Mouse (Mus musculus): ENCODE data around the gene Pde3a. TPM values are rescaled to one million over a fixed set of nuclear protein-coding genes. Genes with fewer than 3 reads are reported as not detected.

Gene Pde3a
- polyA plus RNA-seq, 1 experiment from 2014 or later, result 4.0 TPM

- Histone ChIP-seq H3K4me2 (replicated peaks; ENCODE audit: low read depth) (no peak overlapping the region), H3K4me3 (ENCODE audit: low read depth, low read length) (no peak overlapping the region), H3K36me3 (ENCODE audit: control insufficient read depth, insufficient read depth, low read length) (no peaks in the 10 kb centered on the region), H3K9me3 (ENCODE audit: control insufficient read depth, low read length) (no peaks in the 10 kb centered on the region), H3K4me1 (replicated peaks; ENCODE audit: control insufficient read depth, insufficient read depth) (no peaks in the 10 kb centered on the region), H3K27ac (replicated peaks) (no peak overlapping the region), H3K9ac (ENCODE audit: low read length) (no peak overlapping the region), H3K27me3 (ENCODE audit: control insufficient read depth, insufficient read depth, low read length) (no peaks in the 10 kb centered on the region)
- WGBS, result 100% methylated on average over 1 of the region's 1 CpGs
- TF ChIP-seq EP300 (optimal IDR thresholded peaks at IDR 0.05) (no peak), CTCF (IDR thresholded peaks at IDR 0.05; ENCODE audit: low read depth) (no peak)
- DNase-seq (ENCODE audit: low spot score) (no peak), ATAC-seq (ENCODE audit: low FRiP score, low TSS enrichment) (no peak)
Measured at GRCm38 (mm10) chr6:141525787-141526186, 276.7 kb downstream of the Pde3a start.

GRCm38 (mm10) chr6:141530865-141531264, 281.8 kb downstream of the Pde3a start:
- Histone ChIP-seq H3K4me3 (ENCODE audit: low read depth, low read length) (no peak overlapping the region), H3K9ac (ENCODE audit: low read length) (no peak overlapping the region), H3K4me1 (replicated peaks; ENCODE audit: control insufficient read depth, insufficient read depth) (no peaks in the 10 kb centered on the region), H3K9me3 (ENCODE audit: control insufficient read depth, low read length) (no peaks in the 10 kb centered on the region), H3K36me3 (ENCODE audit: control insufficient read depth, insufficient read depth, low read length) (no peaks in the 10 kb centered on the region), H3K27ac (replicated peaks) (no peak overlapping the region), H3K4me2 (replicated peaks; ENCODE audit: low read depth) (no peak overlapping the region), H3K27me3 (ENCODE audit: control insufficient read depth, insufficient read depth, low read length) (no peaks in the 10 kb centered on the region)
- 78% methylated on average over 6 of the region's 6 CpGs for WGBS
- DNase-seq (ENCODE audit: low spot score) (no peak), ATAC-seq (ENCODE audit: low FRiP score, low TSS enrichment) (no peak)
- no peak for TF ChIP-seq CTCF (IDR thresholded peaks at IDR 0.05; ENCODE audit: low read depth)
- no peak for TF ChIP-seq EP300 (optimal IDR thresholded peaks at IDR 0.05)

- 14% methylated on average over 3 of the region's 3 CpGs for WGBS
- Histone ChIP-seq H3K9me3 (ENCODE audit: control insufficient read depth, low read length) (no peaks in the 10 kb centered on the region), H3K27me3 (ENCODE audit: control insufficient read depth, insufficient read depth, low read length) (no peaks in the 10 kb centered on the region), H3K9ac (ENCODE audit: low read length) (no peak overlapping the region), H3K27ac (replicated peaks) (no peak overlapping the region), H3K4me2 (replicated peaks; ENCODE audit: low read depth) (no peak overlapping the region), H3K4me1 (replicated peaks; ENCODE audit: control insufficient read depth, insufficient read depth) (no peaks in the 10 kb centered on the region), H3K36me3 (ENCODE audit: control insufficient read depth, insufficient read depth, low read length) (no peaks in the 10 kb centered on the region), H3K4me3 (ENCODE audit: low read depth, low read length) (no peak overlapping the region)
- TF ChIP-seq CTCF (IDR thresholded peaks at IDR 0.05; ENCODE audit: low read depth), result no peak
- no peak for TF ChIP-seq EP300 (optimal IDR thresholded peaks at IDR 0.05)
- DNase-seq (ENCODE audit: low spot score) (no peak), ATAC-seq (ENCODE audit: low FRiP score, low TSS enrichment) (no peak)
Measured at GRCm38 (mm10) chr6:141537298-141537697, 288.2 kb downstream of the Pde3a start.

- Histone ChIP-seq H3K9ac (ENCODE audit: low read length) (no peak overlapping the region), H3K9me3 (ENCODE audit: control insufficient read depth, low read length) (no peaks in the 10 kb centered on the region), H3K4me3 (ENCODE audit: low read depth, low read length) (no peak overlapping the region), H3K36me3 (ENCODE audit: control insufficient read depth, insufficient read depth, low read length) (no peaks in the 10 kb centered on the region), H3K4me2 (replicated peaks; ENCODE audit: low read depth) (no peak overlapping the region), H3K27me3 (ENCODE audit: control insufficient read depth, insufficient read depth, low read length) (no peaks in the 10 kb centered on the region), H3K4me1 (replicated peaks; ENCODE audit: control insufficient read depth, insufficient read depth) (no peaks in the 10 kb centered on the region), H3K27ac (replicated peaks) (no peak overlapping the region)
- no peak for ATAC-seq (ENCODE audit: low FRiP score, low TSS enrichment)
- TF ChIP-seq CTCF (IDR thresholded peaks at IDR 0.05; ENCODE audit: low read depth) (no peak), EP300 (optimal IDR thresholded peaks at IDR 0.05) (no peak)
- no peak for DNase-seq (ENCODE audit: low spot score)
- WGBS, result 64% methylated on average over 1 of the region's 1 CpGs
Measured at GRCm38 (mm10) chr6:141541136-141541535, 292.1 kb downstream of the Pde3a start.

GRCm38 (mm10) chr6:141543344-141543743, 294.3 kb downstream of the Pde3a start:
- H3K4me3 ChIP-seq (ENCODE audit: low read depth, low read length), result no peak overlapping the region
- ATAC-seq (ENCODE audit: low FRiP score, low TSS enrichment) (no peak), DNase-seq (ENCODE audit: low spot score) (no peak)
- H3K27me3 ChIP-seq (ENCODE audit: control insufficient read depth, insufficient read depth, low read length), result no peaks in the 10 kb centered on the region
- no peaks in the 10 kb centered on the region for H3K36me3 ChIP-seq (ENCODE audit: control insufficient read depth, insufficient read depth, low read length)
- no peaks in the 10 kb centered on the region for H3K4me1 ChIP-seq (replicated peaks; ENCODE audit: control insufficient read depth, insufficient read depth)
- TF ChIP-seq EP300 (optimal IDR thresholded peaks at IDR 0.05), result no peak
- no peak for TF ChIP-seq CTCF (IDR thresholded peaks at IDR 0.05; ENCODE audit: low read depth)
- H3K4me2 ChIP-seq (replicated peaks; ENCODE audit: low read depth), result no peak overlapping the region
- no peak overlapping the region for H3K27ac ChIP-seq (replicated peaks)
- no peak overlapping the region for H3K9ac ChIP-seq (ENCODE audit: low read length)
- H3K9me3 ChIP-seq (ENCODE audit: control insufficient read depth, low read length), result no peaks in the 10 kb centered on the region
- 76% methylated on average over 7 of the region's 7 CpGs for WGBS

Measured in stomach, postnatal 0 days (tissue).